Mouse (Mus musculus) bone marrow, adult 2 months (tissue): ENCODE results near the gene Osbpl3.

Experiments used
- CTCF ChIP-seq: fragments of 200-500 bp; IDR thresholded peaks from 2 replicates; pipeline ENCODE4 v1.5.1; 2011; ENCODE audit warnings: low read length, control low read depth; ENCODE audit not compliant: control insufficient read depth, insufficient read depth
- POLR2A ChIP-seq: fragments of 200-500 bp; IDR thresholded peaks from 2 replicates; pipeline ENCODE4 v1.6.1; 2011; ENCODE audit warnings: low read depth, mild to moderate bottlenecking, control low read depth, low read length, borderline replicate concordance; ENCODE audit not compliant: control insufficient read depth

- TF ChIP-seq POLR2A: no peak
- TF ChIP-seq CTCF: no peak
Observed at GRCm38 (mm10) chr6:50440197-50440596, 15.8 kb downstream of the Osbpl3 start.
